Mouse (Mus musculus) neural tube, embryonic 14.5 days (tissue): ENCODE data around the gene Hrc. TPM values are rescaled to one million over a fixed set of nuclear protein-coding genes. Genes with fewer than 3 reads are reported as not detected.

Experiments
- ATAC-seq: fragments of 200-750 bp; cut with Nextera tagmentation; 2 replicates; pipeline ENCODE4 v1.8.0; 2017; ENCODE audit warnings: low read depth, mild to moderate bottlenecking, moderate TSS enrichment, moderate library complexity
- H3K27ac ChIP-seq: fragments of 300-500 bp; sonication (generic); 2 replicates; pipeline ENCODE4 v1.5.1; 2014; ENCODE audit warnings: low read depth, mild to moderate bottlenecking, control low read depth, low read length, moderate library complexity, mixed read lengths
- H3K27me3 ChIP-seq: fragments of 300-500 bp; sonication (generic); 2 replicates; pipeline ENCODE4 v1.6.1; 2014; ENCODE audit warnings: low read length; ENCODE audit not compliant: control insufficient read depth, insufficient read depth
- H3K36me3 ChIP-seq: fragments of 300-500 bp; sonication (generic); 2 replicates; pipeline ENCODE4 v1.6.1; 2014; ENCODE audit warnings: low read length, mixed read lengths; ENCODE audit not compliant: control insufficient read depth, insufficient read depth
- H3K4me1 ChIP-seq: fragments of 300-500 bp; sonication (generic); 2 replicates; pipeline ENCODE4 v1.6.1; 2014; ENCODE audit warnings: low read length; ENCODE audit not compliant: control insufficient read depth, insufficient read depth
- H3K4me2 ChIP-seq: fragments of 300-500 bp; sonication (generic); 2 replicates; pipeline ENCODE4 v1.6.1; 2014; ENCODE audit warnings: mild to moderate bottlenecking, low read depth, low read length, control low read depth
- H3K4me3 ChIP-seq: fragments of 300-500 bp; sonication (generic); 2 replicates; pipeline ENCODE4 v1.5.1; 2014; ENCODE audit warnings: low read depth, low read length, control low read depth, mixed read lengths
- H3K9ac ChIP-seq: fragments of 300-500 bp; sonication (generic); replicated peaks from 2 replicates; pipeline ENCODE4 v1.6.1; 2014; ENCODE audit warnings: low read depth, mild to moderate bottlenecking, control low read depth, low read length, mixed read lengths
- H3K9me3 ChIP-seq: fragments of 300-500 bp; sonication (generic); 2 replicates; pipeline ENCODE4 v1.6.1; 2016; ENCODE audit warnings: low read length; ENCODE audit not compliant: control insufficient read depth
- WGBS: fragments of 180-500 bp; shearing (Covaris S2); extraction: QIAGEN DNeasy Blood & Tissue Kit; methylation state at CpG from one replicate; pipeline ENCODE4 v1.1.7; 2014; 5-methylcytosine and 5-hydroxymethylcytosine counted together
- polyA plus RNA-seq: library from polyadenylated mRNA; unstranded; fragments of >200 nt; fragmentation: Nextera tagmentation; extraction: Ambion mirVana; gene quantifications from 2 replicates; pipeline ENCODE4 v1.2.1, GENCODE M21; 2014

The Hrc gene
- polyA plus RNA-seq, 1 experiment from 2014 or later, result 0.13 TPM

DNA sequence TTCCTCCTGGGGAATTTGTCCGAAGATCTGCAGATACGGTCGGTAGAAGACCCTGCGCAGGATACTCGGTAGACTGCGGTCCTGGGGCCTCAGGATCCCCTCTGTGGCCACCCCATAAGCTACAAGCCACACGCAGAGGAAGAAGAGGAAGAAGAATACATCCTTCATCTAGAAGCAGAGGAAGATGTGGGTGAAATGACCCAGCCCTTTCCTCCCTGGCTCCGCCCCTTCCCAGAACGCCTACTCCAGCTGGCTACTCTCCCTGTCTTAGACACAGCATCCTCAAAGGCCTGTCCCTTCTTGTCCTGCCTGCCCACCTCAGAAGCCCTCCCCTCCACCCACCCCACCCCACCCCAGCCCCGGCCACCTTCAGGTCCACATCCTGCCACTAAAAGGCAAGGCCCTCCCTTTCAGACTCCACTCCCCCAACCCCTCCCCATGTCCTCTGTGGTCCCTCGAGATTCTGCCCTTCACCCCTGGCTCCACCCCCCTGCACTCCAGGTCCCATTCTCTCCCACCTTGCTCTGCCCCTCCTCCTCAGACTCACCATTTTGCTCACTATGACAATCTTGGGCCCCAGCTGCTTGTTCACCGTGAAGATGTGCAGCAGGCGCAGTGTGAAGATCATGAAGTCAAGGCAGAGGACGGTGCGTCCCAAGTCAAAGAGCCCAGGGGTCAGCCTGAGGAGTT, 26.4 kb upstream of the Hrc start:
- Histone ChIP-seq H3K4me3 (no peak overlapping the region), H3K9ac (no peak overlapping the region), H3K4me1 (0 out of 2 replicates have a peak, but pooled peaks cover 6% of the 10 kb centered on the region), H3K36me3 (no peaks in the 10 kb centered on the region), H3K27ac (no peak overlapping the region), H3K9me3 (no peaks in the 10 kb centered on the region), H3K27me3 (no peaks in the 10 kb centered on the region), H3K4me2 (no peak overlapping the region)
- WGBS, result 62% methylated on average over 15 of the region's 15 CpGs
- ATAC-seq, result no peak

DNA sequence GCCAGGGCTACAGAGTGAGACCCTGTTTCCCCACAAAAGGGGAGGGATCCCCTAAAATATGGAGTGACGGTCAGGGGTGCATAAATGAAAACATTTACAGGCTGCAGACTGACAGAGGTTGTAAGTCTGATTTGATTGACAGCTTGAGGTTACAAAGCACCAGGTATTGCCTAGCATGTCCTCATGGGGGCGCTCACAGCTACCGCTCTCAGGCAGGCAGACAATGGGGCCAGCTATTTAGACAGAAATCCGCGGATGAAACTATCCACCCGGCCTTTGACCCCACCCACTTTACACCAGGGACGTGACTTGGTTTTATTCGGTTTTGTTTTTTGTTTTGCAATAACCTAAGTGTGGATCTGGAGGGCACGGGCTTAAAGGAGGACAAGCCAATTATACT, 25.6 kb upstream of the Hrc start:
- Histone ChIP-seq H3K27me3 (no peaks in the 10 kb centered on the region), H3K27ac (no peak overlapping the region), H3K9me3 (no peaks in the 10 kb centered on the region), H3K36me3 (no peaks in the 10 kb centered on the region), H3K4me3 (no peak overlapping the region), H3K9ac (no peak overlapping the region), H3K4me2 (no peak overlapping the region), H3K4me1 (0 out of 2 replicates have a peak, but pooled peaks cover 6% of the 10 kb centered on the region)
- WGBS, result 13% methylated on average over 9 of the region's 9 CpGs
- no peak for ATAC-seq

DNA sequence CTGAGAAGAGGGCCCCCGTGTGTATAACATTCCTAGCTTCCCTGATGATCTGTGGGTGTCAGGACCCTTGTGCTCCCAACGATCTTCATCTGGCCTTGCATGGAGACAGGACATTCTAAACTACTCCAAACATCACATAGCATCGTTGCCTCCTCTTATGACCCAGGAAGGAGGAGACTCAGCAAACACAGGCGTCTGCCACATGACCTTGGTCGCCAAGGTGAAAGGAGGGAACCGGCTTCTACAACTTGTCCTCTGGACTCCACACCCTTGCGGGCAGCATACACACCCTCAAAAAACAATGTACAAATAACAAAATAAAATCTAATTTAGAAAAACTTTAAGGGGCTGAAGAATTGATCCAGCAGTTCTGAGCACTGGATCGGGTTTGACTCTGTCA, 23.1 kb upstream of the Hrc start:
- no peak for ATAC-seq
- Histone ChIP-seq H3K9ac (no peak overlapping the region), H3K27ac (no peak overlapping the region), H3K4me3 (no peak overlapping the region), H3K4me1 (0 out of 2 replicates have a peak, but pooled peaks cover 6% of the 10 kb centered on the region), H3K36me3 (no peaks in the 10 kb centered on the region), H3K27me3 (no peaks in the 10 kb centered on the region), H3K4me2 (no peak overlapping the region), H3K9me3 (no peaks in the 10 kb centered on the region)
- WGBS, result 69% methylated on average over 8 of the region's 8 CpGs

DNA sequence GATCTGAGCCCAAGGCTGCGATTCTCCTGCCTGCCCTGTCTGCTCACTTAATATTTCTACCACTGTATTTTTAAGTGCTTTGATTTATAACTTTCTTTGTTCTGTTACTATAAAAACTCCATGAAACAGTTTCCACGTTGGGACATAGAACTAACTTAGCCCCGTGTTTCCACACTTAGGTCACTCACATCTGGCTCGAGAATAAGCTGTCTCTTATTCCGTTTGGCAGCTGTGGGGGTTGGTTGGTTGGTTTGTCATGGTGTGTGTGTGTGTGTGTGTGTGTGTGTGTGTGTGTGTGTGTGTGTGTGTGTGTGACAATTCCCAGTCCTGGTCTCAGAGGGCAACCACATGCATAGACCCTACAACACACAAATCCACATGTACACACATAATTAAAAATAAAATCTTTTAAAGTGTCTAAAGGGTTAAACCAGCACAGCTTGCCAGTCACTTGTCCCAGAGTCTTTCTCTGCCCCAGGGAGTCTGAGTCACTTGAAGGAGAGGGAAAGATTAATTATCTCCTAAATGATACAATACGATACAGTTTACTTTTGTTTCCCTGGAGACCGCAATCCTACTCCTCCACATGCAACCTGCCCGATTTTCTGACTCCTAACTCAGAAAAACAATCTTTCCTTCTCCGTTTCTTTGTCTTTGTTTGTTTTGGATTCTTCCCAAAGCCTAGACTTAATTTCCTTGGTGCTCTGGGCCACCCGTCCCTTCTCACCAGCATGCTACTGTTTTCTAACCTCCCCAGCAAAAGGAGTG, 22.2 kb upstream of the Hrc start:
- ATAC-seq, result no peak
- WGBS, result 21% methylated on average over 10 of the region's 10 CpGs
- Histone ChIP-seq H3K36me3 (no peaks in the 10 kb centered on the region), H3K4me1 (0 out of 2 replicates have a peak, but pooled peaks cover 6% of the 10 kb centered on the region), H3K27ac (peak overlapping the region; percentile 2; the same call in 1 of the 2 replicates), H3K4me2 (no peak overlapping the region; the same call in 1 of the 2 replicates), H3K9me3 (no peaks in the 10 kb centered on the region), H3K27me3 (no peaks in the 10 kb centered on the region), H3K9ac (no peak overlapping the region), H3K4me3 (no peak overlapping the region)

DNA sequence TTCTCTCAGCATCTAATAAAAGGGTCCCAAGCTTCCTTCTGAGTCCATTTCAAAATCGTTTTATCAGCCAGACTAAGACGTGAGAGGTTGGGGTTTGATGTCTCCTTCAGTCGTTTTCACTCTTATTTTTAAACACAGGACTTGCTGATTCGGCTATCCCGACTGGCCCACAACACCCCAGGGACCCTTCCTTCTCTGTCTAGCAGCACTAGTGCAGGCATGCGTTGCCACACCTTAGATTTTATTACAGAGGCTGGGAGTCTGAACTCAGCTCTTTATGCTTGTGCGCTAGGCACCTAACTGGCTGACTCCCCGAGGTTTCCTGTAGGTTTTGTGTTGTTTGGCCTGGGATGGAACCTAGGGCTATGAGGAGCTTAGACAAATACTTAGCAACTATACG, 21.6 kb upstream of the Hrc start:
- no peaks in the 10 kb centered on the region for H3K27me3 ChIP-seq
- 28% methylated on average over 9 of the region's 9 CpGs for WGBS
- 0 out of 2 replicates have a peak, but pooled peaks cover 6% of the 10 kb centered on the region for H3K4me1 ChIP-seq
- H3K9me3 ChIP-seq, result no peaks in the 10 kb centered on the region
- no peak overlapping the region; the same call in 1 of the 2 replicates for H3K4me2 ChIP-seq
- H3K4me3 ChIP-seq, result no peak overlapping the region
- H3K9ac ChIP-seq, result no peak overlapping the region
- 0 out of 2 replicates have a peak, but pooled peaks have one; percentile 7 for ATAC-seq
- peak overlapping the region; percentile 2; the same call in 1 of the 2 replicates for H3K27ac ChIP-seq
- no peaks in the 10 kb centered on the region for H3K36me3 ChIP-seq

DNA sequence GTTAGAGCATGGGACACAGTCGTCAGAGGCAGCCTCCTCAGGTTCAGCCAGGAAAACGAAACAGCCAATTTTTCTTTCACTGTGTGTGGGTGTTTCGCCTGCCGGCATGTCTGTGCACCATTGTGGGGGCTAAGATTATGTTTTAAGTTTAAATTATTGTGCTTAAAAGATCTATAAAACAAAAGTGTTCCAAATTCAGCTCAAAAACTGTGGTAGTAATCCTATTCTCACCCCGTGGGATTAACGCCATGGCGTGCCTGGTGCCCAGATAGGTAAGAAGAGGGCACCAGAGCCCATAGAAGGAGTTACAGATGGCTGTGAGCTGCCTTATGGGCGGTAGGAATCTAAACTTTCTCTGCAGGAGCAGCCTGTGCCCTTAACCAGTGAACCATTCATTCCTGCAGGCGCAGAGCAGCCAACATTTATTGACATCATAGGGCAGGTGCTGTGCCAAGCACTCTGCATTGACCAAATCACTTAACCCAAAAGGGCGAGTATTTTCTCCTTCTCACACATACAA, 19.8 kb upstream of the Hrc start:
- 81% methylated on average over 10 of the region's 10 CpGs for WGBS
- no peaks in the 10 kb centered on the region for H3K36me3 ChIP-seq
- no peak overlapping the region for H3K4me2 ChIP-seq
- H3K27ac ChIP-seq, result no peak overlapping the region
- ATAC-seq, result no peak
- no peak overlapping the region for H3K4me3 ChIP-seq
- H3K9ac ChIP-seq, result no peak overlapping the region
- 0 out of 2 replicates have a peak, but pooled peaks cover 6% of the 10 kb centered on the region for H3K4me1 ChIP-seq
- no peaks in the 10 kb centered on the region for H3K27me3 ChIP-seq
- H3K9me3 ChIP-seq, result no peaks in the 10 kb centered on the region

DNA sequence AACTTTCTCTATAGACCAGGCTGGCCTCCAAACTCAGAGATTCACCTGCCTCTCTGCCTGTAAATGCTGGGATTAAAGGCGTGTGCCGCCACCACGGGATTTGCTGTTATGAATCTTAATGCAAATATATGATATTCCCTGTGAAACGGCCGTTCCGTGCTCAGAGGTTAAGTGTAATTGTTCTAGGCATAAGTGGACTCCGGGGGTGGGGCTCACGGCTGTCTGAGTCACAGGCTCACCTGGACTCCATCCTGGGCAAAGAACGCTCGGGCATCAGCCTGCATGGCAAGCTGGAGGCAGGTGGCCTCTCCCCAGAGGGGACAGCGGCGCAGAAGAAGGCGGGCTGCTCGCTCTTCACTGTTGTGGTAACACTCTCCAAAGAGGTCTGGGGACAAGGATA, 18.6 kb upstream of the Hrc start:
- Histone ChIP-seq H3K4me3 (no peak overlapping the region), H3K4me2 (no peak overlapping the region), H3K9me3 (no peaks in the 10 kb centered on the region), H3K4me1 (0 out of 2 replicates have a peak, but pooled peaks cover 6% of the 10 kb centered on the region), H3K27ac (no peak overlapping the region), H3K27me3 (no peaks in the 10 kb centered on the region), H3K9ac (no peak overlapping the region), H3K36me3 (no peaks in the 10 kb centered on the region)
- ATAC-seq, result no peak
- 94% methylated on average over 14 of the region's 14 CpGs for WGBS

DNA sequence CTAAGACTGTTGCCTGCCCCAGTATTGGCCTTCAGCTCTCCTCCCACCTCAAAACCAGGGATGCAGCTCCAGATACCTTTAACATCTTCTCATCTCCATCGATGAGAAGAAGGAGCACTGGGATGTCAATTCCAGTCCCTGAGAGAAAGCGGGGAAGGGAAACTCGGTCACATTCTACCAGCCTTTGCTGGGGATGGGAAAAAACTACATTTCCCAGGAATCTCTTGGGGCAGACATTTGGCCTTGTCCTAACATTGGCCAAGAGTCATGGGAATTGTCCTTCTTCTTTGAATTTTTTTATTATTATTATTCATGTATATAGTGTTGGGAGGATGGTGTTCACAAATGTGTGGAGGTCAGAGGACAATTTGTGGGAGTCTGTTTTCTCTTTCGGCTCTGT, 12.8 kb upstream of the Hrc start:
- Histone ChIP-seq H3K9me3 (no peaks in the 10 kb centered on the region), H3K4me1 (no peaks in the 10 kb centered on the region), H3K27me3 (no peaks in the 10 kb centered on the region), H3K36me3 (no peaks in the 10 kb centered on the region), H3K4me2 (no peak overlapping the region), H3K9ac (no peak overlapping the region), H3K27ac (no peak overlapping the region), H3K4me3 (no peak overlapping the region)
- no peak for ATAC-seq
- WGBS, result 92% methylated on average over 4 of the region's 4 CpGs

DNA sequence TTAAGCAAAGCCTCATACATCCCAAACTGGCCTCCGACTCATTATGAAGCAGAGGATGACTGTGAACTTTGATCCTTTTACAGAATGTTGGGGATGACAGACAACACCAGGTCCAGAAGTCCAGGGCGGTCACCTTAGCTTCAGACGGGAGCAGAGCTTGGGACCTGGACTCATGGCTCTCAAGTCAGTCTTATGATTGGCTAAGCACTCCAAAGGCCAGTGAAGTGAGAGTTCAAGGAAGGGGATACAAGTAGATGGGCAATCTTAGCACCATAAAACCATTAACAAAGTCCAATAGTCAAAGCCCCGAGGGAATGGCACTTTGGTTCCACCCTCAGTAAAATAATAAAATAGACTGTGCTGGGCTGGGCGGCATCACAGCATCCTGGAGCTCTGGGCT, 12.0 kb upstream of the Hrc start:
- 30% methylated on average over 5 of the region's 5 CpGs for WGBS
- no peak overlapping the region for H3K27ac ChIP-seq
- no peaks in the 10 kb centered on the region for H3K27me3 ChIP-seq
- no peaks in the 10 kb centered on the region for H3K4me1 ChIP-seq
- no peak overlapping the region for H3K9ac ChIP-seq
- H3K4me2 ChIP-seq, result no peak overlapping the region
- ATAC-seq, result no peak
- H3K36me3 ChIP-seq, result no peaks in the 10 kb centered on the region
- H3K9me3 ChIP-seq, result no peaks in the 10 kb centered on the region
- H3K4me3 ChIP-seq, result no peak overlapping the region
